Mouse (Mus musculus) lung, embryonic 16.5 days (tissue): Measurements from ENCODE around the gene Igf2bp2. TPM values are rescaled to one million over a fixed set of nuclear protein-coding genes. Genes with fewer than 3 reads are reported as not detected.

Experiments used
- ATAC-seq: fragments of 200-750 bp; cut with Nextera tagmentation; 2 replicates; pipeline ENCODE4 v1.8.0; 2017; ENCODE audit warnings: low read depth, mild to moderate bottlenecking, moderate library complexity
- H3K27ac ChIP-seq: fragments of 300-500 bp; sonication (generic); 2 replicates; pipeline ENCODE4 v1.5.1; 2014; ENCODE audit warnings: mild to moderate bottlenecking, control low read depth, low read length
- H3K27me3 ChIP-seq: fragments of 300-500 bp; sonication (generic); 2 replicates; pipeline ENCODE4 v1.6.1; 2014; ENCODE audit warnings: low read depth, low read length, mixed read lengths; ENCODE audit not compliant: control insufficient read depth, insufficient read depth
- H3K36me3 ChIP-seq: fragments of 300-500 bp; sonication (generic); 2 replicates; pipeline ENCODE4 v1.6.1; 2014; ENCODE audit warnings: low read length; ENCODE audit not compliant: control insufficient read depth, insufficient read depth
- H3K4me1 ChIP-seq: fragments of 300-500 bp; sonication (generic); replicated peaks from 2 replicates; pipeline ENCODE4 v1.6.1; 2014; ENCODE audit warnings: low read length, mixed read lengths; ENCODE audit not compliant: control insufficient read depth, insufficient read depth
- H3K4me2 ChIP-seq: fragments of 300-500 bp; sonication (generic); 2 replicates; pipeline ENCODE4 v1.6.1; 2014; ENCODE audit warnings: low read depth, low read length, control low read depth
- H3K4me3 ChIP-seq: fragments of 300-500 bp; sonication (generic); 2 replicates; pipeline ENCODE4 v1.5.1; 2014; ENCODE audit warnings: mild to moderate bottlenecking, low read length, control low read depth
- H3K9ac ChIP-seq: fragments of 300-500 bp; sonication (generic); 2 replicates; pipeline ENCODE4 v1.6.1; 2014; ENCODE audit warnings: low read length, control low read depth
- H3K9me3 ChIP-seq: fragments of 300-500 bp; sonication (generic); 2 replicates; pipeline ENCODE4 v1.6.1; 2016; ENCODE audit warnings: low read length; ENCODE audit not compliant: control insufficient read depth
- WGBS: fragments of 180-500 bp; shearing (Covaris S2); extraction: QIAGEN DNeasy Blood & Tissue Kit; methylation state at CpG from one replicate; pipeline ENCODE4 v1.1.7; 2014; 5-methylcytosine and 5-hydroxymethylcytosine counted together
- polyA plus RNA-seq: library from polyadenylated mRNA; unstranded; fragments of >200 nt; fragmentation: Nextera tagmentation; extraction: Ambion mirVana; gene quantifications from 2 replicates; pipeline ENCODE4 v1.2.1, GENCODE M21; 2015

Gene Igf2bp2
- polyA plus RNA-seq, 1 experiment from 2014 or later: 49.4 TPM

DNA sequence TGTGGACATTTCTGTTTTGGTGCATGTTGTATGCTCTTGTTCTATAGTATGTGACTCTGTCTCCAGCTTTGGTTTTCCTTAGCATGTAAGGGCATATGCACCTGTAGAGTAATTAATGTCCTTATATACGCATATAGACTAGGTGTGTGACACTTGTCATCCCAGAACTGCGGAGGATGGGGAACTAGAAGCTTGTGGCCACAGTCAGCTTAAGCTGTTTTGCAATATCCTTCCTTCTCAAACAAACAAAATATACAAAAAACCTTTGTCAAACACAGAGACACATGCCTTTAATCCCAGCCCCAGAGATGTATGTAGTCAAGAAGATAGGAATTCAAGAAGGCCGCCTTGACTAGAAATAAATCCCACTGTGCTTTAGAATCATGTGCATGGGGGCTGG, 117.2 kb downstream of the Igf2bp2 start:
- H3K36me3 ChIP-seq: peaks cover 34% of the 10 kb centered on the region
- WGBS: 91% methylated on average over 3 of the region's 3 CpGs

DNA sequence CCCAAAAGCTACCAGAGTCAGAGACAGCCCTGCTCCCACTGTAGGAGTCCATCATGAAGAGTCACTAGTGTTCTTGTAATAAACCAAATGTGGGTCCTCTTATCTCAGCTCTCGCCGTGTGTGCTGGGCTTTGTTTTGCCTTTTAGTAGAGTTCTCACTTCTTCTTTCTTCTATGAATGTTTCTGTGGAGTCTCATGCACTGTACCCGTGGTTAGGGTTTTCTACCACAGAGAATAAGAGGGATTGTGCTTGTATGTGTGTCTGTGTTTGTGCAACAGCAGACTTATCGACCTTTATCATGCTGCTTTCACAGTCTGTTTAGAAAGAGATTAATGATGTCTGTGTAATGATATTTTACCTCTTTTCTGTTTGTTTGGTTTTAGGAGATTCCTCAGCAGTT, 119.3 kb downstream of the Igf2bp2 start:
- H3K36me3 ChIP-seq: peaks cover 35% of the 10 kb centered on the region
- no peak overlapping the region for H3K9ac ChIP-seq
- 74% methylated on average over 4 of the region's 4 CpGs for whole genome bisulfite sequencing
- no peaks in the 10 kb centered on the region for H3K9me3 ChIP-seq
- no peak overlapping the region for H3K27ac ChIP-seq
- no peak overlapping the region for H3K4me3 ChIP-seq
- no peak overlapping the region for H3K4me2 ChIP-seq
- ATAC-seq: no peak
- no peaks in the 10 kb centered on the region for H3K27me3 ChIP-seq
- no peaks in the 10 kb centered on the region for H3K4me1 ChIP-seq

More for the DNA sequence above, 117.2 kb downstream of the Igf2bp2 start:
- no peaks in the 10 kb centered on the region for H3K9me3 ChIP-seq
- no peak for ATAC-seq
- no peak overlapping the region for H3K4me3 ChIP-seq
- no peaks in the 10 kb centered on the region for H3K4me1 ChIP-seq
- no peaks in the 10 kb centered on the region for H3K27me3 ChIP-seq
- no peak overlapping the region for H3K9ac ChIP-seq
- H3K27ac ChIP-seq: no peak overlapping the region
- no peak overlapping the region for H3K4me2 ChIP-seq

DNA sequence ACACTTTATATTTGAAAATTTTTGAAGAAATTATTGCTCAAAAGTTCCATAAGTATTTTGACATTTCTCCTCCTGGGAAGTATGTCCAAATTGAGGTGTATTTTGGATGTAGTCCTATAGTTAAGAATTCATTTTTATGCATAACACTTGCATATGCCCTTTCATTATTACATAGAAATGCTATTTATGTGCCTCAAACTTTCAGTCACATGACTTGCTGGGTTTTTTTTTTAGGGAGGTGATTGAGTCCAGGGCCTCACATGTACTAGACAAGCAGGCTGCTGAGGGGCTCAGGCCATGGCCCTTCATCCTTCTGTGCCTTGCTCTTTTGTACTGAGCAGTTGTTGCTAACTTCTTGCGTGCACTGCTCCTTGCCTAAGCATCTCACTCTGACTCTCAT, 123.1 kb downstream of the Igf2bp2 start:
- no peak for ATAC-seq
- H3K4me2 ChIP-seq: no peak overlapping the region
- no peaks in the 10 kb centered on the region for H3K9me3 ChIP-seq
- H3K36me3 ChIP-seq: peaks cover 43% of the 10 kb centered on the region
- no peaks in the 10 kb centered on the region for H3K27me3 ChIP-seq
- no peak overlapping the region for H3K27ac ChIP-seq
- H3K4me3 ChIP-seq: no peak overlapping the region
- H3K4me1 ChIP-seq: no peaks in the 10 kb centered on the region
- 92% methylated on average over 1 of the region's 1 CpGs for WGBS
- no peak overlapping the region for H3K9ac ChIP-seq

DNA sequence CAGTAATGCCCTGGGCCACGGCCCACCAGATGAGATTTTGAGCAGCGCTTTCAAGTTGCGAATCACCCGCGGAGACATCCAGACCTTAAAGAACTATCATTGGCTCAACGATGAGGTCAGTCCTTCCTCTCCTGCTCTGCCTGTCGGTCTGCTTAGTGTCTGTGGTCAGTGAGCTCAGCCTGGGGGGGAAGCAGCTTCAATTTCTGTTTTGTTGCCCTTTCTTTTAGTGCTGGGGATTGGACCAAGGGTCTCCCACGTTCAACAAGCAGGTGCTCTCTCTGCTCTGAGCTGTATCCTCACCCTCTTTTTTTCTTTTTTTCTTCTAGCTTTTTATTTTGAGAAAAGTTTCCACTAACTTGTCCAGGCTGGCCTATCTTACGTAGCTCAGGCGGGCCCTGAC, 124.5 kb downstream of the Igf2bp2 start:
- no peak overlapping the region for H3K4me3 ChIP-seq
- H3K36me3 ChIP-seq: peaks cover 32% of the 10 kb centered on the region
- H3K9ac ChIP-seq: no peak overlapping the region
- no peak for ATAC-seq
- H3K27me3 ChIP-seq: no peaks in the 10 kb centered on the region
- H3K4me2 ChIP-seq: no peak overlapping the region
- H3K27ac ChIP-seq: no peak overlapping the region
- WGBS: 86% methylated on average over 10 of the region's 10 CpGs
- H3K4me1 ChIP-seq: no peaks in the 10 kb centered on the region
- H3K9me3 ChIP-seq: no peaks in the 10 kb centered on the region

DNA sequence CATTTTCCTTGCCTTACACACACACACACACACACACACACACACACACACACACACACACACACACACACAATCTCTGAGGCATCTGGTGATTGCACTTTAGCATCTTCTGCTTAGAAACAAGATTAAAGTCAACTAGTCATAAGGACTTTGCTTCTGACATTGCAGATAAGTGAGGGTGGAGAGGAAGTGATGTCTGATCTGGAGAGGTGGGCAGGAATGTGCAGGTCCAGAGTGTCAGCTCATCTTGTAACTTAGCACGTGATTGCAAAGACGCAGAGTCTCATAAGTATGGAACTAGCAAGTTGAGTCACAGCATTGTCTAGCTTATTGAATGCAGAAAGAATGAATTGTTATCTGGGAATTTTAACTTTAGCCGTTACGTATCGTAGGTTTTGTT, 135.6 kb downstream of the Igf2bp2 start:
- no peak overlapping the region for H3K27ac ChIP-seq
- no peaks in the 10 kb centered on the region for H3K4me1 ChIP-seq
- no peak overlapping the region for H3K9ac ChIP-seq
- no peaks in the 10 kb centered on the region for H3K27me3 ChIP-seq
- H3K9me3 ChIP-seq: no peaks in the 10 kb centered on the region
- H3K4me3 ChIP-seq: no peak overlapping the region
- ATAC-seq: no peak
- peaks cover 32% of the 10 kb centered on the region for H3K36me3 ChIP-seq
- H3K4me2 ChIP-seq: no peak overlapping the region
- 88% methylated on average over 5 of the region's 5 CpGs for WGBS

DNA sequence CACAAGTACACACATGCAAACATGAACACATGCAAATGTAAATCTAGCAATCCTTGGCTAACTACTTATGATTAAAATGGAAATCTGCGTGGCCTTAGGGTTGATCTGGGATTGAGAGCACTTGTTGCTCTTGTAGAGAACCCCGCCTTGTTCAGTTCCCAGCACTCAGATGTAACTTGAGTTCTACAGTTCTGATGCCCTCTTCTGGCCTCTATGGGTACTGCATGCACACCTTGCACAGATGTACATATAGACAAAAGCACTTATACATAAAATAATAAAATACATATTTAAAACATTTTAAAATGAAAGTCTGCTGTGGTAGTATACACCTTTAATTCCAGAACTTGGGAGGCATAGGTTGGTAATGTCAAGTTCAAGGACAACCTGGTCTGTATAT, 141.0 kb downstream of the Igf2bp2 start:
- ATAC-seq: no peak
- Histone ChIP-seq H3K4me3 (no peak overlapping the region), H3K4me2 (no peak overlapping the region), H3K27ac (no peak overlapping the region), H3K36me3 (peaks cover 33% of the 10 kb centered on the region), H3K9ac (no peak overlapping the region), H3K4me1 (no peaks in the 10 kb centered on the region), H3K9me3 (peaks cover 5% of the 10 kb centered on the region), H3K27me3 (no peaks in the 10 kb centered on the region)
- WGBS: 94% methylated on average over 2 of the region's 2 CpGs

DNA sequence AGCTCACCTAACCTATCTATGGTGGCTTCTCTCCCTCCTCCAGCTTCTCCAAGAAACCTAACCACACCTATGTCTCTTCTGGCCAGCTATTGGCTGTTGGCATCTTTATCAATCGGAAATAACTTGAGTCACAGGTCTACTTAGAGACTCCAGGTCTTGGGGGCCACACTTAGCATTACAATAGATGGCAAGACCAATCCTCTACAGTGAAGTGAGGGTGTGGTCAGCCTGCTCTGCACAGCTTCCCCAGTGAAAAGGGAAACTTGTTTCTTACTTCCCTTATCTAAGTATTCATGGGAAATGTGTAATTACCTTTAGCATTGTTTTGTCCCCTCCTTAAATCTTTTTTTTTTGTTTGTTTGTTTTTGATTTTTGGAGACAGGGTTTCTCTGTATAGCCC, 147.5 kb downstream of the Igf2bp2 start:
- Histone ChIP-seq H3K4me3 (no peak overlapping the region), H3K27me3 (no peaks in the 10 kb centered on the region), H3K36me3 (peaks cover 27% of the 10 kb centered on the region), H3K4me2 (no peak overlapping the region), H3K9ac (no peak overlapping the region), H3K9me3 (no peaks in the 10 kb centered on the region), H3K4me1 (peaks cover 3% of the 10 kb centered on the region; the same call in 1 of the 2 replicates), H3K27ac (no peak overlapping the region)
- 77% methylated on average over 1 of the region's 1 CpGs for WGBS
- no peak for ATAC-seq

DNA sequence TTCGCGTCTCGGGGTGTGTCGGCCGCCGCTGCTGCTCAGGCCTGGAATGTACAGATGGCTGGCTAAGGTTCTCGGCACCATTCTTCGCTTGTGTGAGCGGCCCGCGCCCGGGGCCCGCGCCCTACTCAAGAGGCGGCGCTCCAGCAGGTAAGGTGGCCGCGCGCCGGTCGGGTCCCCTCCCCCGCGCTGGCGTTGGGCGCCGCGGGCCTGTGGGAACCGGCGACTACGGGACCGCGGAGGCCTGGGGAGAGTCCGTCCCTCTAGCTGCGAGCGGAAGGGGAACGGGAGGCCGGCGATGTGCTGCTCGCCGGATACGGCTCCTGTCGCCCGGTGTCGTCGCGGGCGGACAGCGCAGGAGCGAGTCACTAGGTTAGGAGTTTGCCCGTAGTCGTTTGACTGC, 153.5 kb downstream of the Igf2bp2 start:
- peak overlapping the region; percentile 63 for H3K4me2 ChIP-seq
- H3K9ac ChIP-seq: peak overlapping the region; percentile 94
- no peaks in the 10 kb centered on the region for H3K9me3 ChIP-seq
- H3K27ac ChIP-seq: peak overlapping the region; percentile 67
- WGBS: 1% methylated on average over 51 of the region's 51 CpGs
- H3K27me3 ChIP-seq: no peaks in the 10 kb centered on the region
- ATAC-seq: peak; percentile 65
- H3K36me3 ChIP-seq: no peaks in the 10 kb centered on the region
- H3K4me1 ChIP-seq: peaks cover 7% of the 10 kb centered on the region
- peak overlapping the region; percentile 99 for H3K4me3 ChIP-seq

DNA sequence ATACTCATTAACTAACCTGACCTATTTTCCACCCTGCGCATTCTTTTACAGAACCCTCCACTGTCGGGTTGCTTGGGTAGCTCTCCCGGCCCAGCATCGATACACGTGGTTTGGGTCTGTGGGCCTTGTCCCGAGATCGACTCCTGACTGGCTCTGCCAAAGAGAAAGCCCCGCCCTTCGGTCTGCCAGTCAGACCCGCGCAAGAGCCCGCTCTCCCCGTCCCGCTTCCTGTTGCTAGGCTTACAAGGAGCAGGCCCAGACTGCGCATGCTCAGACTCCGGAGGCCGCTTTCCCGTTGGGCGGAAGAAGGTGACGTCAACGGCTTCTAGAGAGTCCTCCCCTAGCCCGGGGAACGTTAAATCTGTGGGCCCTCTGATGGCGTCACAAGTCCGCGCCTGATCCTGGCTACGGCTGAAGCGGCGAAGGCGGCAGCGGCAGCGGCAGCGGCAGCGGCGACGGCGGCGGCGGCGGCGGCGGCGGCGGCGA, 154.0 kb downstream of the Igf2bp2 start, which contains the start of gene Senp2:
Senp2 (plus strand) TSS at position 386 of the 486 bp plus-strand sequence.
- Histone ChIP-seq H3K27ac (peak within 1 kb of the TSS; percentile 67), H3K27me3 (no peaks in the 10 kb centered on the region), H3K4me2 (peak within 1 kb of the TSS; percentile 63), H3K9ac (peak within 1 kb of the TSS; percentile 94), H3K4me3 (peak within 1 kb of the TSS; percentile 99), H3K36me3 (no peaks in the 10 kb centered on the region), H3K9me3 (no peaks in the 10 kb centered on the region), H3K4me1 (peaks cover 7% of the 10 kb centered on the region)
- ATAC-seq: peak; percentile 99
- WGBS: under 1% methylated on average over 38 of the region's 45 CpGs
